Mouse (Mus musculus) thymus, postnatal 25 days (tissue): Measurements from ENCODE around the gene Parp8.
"Not testable (repeated sequence)": the region's sequence is repeated elsewhere in the genome, so short reads cannot be mapped to it uniquely, and the experiment has no call there.

Experiments used
- DNase-seq: peaks from one replicate; pipeline ENCODE4 v3.0.0; 2022

Gene Parp8

DNA sequence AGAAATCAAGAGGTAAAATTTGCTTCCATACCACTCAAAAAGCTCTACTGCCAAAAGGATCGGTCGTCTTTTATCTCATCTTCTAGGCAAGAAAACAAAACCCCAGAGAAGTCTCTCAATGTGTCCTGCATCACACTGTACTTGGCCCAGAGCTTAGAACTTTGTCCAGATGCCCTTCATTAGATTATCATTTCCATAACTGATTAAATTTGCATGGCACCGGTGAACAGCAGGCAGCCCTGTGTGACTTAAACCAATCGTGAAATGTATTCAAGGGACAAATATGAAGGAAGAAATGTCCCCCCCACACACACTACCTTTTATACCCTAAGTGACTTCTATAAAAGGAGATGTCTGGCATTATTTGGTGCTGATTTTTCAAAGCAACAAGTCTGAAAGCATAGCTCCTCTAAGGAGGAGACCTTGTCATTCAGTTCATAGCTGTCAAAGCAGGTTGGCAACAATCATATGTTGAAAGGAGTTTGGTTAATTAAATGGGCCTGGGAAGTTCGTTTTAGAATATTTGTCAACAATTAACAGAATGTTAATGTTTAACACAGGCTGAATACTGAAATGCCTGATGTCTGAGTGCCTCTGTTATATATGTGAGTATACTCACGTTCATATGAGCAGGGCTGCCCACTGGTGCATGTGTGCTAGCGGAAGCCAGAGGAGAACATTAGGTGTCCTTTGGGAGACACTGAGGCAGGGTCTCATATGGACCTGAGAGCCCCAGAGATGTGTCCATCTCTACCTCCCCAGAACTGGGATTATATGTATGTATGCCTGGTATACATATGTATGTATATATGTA lies 66.4 kb downstream of the Parp8 start:
- DNase-seq = no peak

- DNase-seq = no peak
Measured at GRCm38 (mm10) chr13:116957577-116957976, 67.8 kb downstream of the Parp8 start.

DNA sequence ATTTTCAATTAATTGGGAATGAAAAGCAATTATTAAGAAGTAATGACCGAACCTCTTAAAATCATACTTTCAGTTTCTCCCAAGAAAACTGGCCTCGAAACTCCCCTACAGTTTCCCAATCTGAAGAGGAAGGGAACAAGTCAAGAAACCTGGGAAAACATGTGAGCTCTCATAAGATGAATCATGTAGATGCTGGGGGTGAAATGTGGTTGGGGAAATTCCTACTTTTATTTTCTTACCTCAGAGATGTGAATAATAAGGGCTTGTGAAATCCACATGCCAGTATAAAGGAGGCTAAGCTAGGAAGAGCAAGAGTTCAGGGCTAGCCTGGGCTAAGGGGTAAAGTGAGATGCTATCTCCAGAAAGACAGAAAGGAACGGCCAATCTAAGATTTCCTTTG lies 74.0 kb downstream of the Parp8 start:
- DNase-seq = no peak

- no peak for DNase-seq
Measured at GRCm38 (mm10) chr13:116949527-116949926, 75.8 kb downstream of the Parp8 start.

- DNase-seq = no peak
Measured at GRCm38 (mm10) chr13:116949056-116949455, 76.3 kb downstream of the Parp8 start.

DNA sequence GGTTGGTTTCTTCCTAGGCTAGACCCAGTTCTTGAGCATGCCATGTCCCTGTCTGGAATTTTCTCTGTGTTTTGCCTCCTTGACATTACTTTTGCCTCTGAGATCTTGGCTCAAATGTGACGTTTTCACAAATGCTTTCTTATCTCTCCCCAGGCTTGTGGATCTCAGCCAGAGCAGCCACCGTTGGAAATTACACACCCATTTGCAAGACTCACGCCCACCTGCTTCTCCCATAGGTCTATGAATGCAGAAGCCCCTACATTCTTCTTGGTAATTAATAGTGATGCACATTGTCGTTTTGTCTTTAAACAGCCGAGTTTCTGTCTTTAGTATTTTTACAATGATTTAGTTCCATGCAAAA lies 77.1 kb downstream of the Parp8 start:
- DNase-seq = no peak

- DNase-seq = no peak
Measured at GRCm38 (mm10) chr13:116947611-116948298, 77.6 kb downstream of the Parp8 start.

DNA sequence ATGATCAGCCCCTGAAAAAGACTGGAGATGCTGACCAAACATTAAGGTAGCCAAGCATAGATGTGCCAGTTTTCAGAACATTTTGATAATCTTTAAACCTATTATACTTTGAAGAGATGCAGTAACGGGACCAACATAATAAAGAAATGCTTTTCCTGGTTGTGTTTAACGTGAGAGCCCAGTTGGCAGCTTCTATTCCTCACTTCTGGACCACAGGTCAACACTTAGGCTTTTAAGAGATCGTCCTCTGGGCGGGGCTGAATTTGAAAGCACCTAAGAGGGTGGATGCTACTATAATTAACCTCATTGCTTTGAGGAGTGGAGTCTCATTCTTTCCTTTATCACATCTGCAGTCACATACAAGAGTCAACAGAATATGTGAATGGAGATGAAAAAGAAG lies 78.8 kb downstream of the Parp8 start:
- DNase-seq = no peak

GRCm38 (mm10) chr13:116941280-116942015 lies 83.9 kb downstream of the Parp8 start:
- DNase-seq = no peak

DNA sequence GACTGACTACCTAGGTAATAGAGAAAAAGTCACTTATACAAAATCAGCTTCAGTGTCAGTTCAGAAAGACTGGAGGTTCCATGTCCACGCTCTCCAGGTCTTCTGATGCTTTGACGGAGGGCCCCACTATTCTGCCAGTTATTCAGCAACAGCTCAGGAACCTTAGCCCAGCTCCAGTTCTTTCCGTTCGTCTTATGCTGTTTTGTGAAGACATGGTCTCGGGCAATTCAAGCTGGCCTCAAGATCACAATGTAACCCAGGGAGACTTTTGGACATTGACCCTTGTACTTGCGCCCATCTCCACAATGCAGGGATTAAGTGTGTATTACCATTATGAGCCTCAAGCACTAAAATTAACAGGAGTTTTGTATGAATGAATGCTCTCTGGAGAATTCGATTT lies 84.6 kb downstream of the Parp8 start:
- no peak for DNase-seq

DNA sequence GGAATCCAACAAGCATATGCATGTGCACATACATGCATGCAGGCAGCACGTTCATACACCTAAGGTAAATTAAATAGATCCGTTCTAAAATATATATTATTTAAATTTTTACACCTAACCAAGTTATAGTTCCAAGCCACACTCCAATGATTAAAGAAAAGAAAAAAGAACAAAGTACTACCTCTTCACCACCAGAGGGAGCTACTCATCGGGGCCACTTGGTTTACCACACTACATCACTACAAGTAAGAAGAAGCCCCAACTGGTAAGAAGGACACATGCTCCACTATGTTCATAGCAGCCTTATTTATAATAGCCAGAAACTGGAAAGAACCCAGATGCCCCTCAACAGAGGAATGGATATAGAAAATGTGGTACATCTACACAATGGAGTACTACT lies 88.3 kb downstream of the Parp8 start:
- not testable (repeated sequence) for DNase-seq

DNA sequence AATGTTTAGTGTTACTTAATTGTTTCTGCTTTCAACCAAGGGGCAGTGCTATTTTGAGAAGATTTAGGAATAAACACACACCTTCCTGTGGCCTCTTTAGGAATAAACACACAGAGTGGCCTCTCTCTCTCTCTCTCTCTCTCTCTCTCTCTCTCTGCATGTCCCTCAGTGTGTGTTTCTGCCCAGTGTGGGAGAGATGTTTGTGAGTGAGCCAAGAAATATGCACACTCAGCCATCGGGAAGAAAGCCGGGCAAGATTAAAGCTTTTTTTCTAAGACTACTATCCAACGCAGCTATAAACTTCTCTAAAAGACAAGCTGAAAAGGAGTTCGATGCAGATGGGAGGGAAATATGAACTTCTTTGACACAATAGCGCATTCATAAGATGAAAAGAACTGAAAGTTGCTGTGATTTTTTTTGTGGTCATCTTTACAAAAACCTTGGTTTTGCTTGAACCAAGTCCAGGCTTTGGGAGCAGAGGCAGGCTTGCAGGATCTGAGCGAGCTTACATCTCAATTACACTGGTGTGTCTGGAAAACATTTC lies 107.9 kb downstream of the Parp8 start:
- DNase-seq = no peak

DNA sequence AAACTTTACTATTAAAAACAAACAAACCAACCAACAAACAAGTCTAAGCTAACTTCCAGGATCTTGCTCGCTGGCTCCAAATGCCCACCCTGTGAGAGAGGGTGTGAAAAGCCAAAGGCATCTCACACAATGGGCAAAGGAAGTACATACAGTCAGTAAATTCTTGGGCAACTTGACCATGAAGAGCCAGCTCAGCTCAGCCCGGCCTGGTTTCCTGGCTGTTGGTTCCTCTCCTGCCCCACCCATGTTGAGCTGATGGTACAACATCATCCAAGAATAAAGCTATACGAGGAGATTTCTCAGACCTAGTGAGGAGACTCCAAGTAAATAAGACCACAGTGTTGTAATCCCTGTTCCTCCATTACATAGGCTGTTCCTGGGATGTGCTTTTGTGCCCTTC lies 117.1 kb downstream of the Parp8 start:
- DNase-seq = no peak

DNA sequence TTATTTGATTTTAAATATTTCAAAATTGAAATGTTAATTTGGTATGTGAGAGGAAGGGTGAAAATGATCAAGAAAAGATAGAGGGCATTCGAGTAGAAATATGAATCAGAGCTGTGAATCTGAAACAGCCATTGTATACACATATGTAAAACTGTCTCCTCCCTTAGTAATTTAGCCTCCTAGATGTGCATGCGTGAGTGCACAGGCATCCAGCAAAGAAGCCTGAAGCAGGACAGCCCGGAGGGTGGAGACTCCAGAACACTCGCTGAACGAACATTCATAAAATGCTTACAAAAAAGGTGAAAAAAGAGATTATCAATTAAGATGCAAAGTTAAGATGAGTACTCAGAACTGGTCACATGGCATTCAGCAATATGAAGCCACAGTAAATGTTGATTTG lies 121.9 kb downstream of the Parp8 start:
- DNase-seq = no peak

DNA sequence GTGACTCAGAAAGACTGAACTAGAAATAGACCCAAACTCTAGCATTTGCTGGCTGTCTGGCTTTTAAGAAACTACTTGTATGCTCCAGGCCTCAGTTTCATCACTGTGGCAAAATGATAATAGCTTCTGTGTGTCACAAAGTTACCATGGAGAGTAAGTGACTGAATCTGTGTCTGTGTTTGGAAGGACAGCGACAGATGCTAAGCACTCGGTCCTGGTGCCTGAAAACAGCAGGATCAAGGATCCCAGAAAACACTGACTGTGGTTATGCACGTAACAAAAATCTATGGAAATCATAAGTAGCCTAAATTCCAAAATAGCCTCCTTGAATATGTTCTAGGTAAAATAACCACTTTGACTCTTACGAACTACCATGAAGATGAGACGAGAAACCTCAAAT lies 126.9 kb downstream of the Parp8 start:
- no peak for DNase-seq

DNA sequence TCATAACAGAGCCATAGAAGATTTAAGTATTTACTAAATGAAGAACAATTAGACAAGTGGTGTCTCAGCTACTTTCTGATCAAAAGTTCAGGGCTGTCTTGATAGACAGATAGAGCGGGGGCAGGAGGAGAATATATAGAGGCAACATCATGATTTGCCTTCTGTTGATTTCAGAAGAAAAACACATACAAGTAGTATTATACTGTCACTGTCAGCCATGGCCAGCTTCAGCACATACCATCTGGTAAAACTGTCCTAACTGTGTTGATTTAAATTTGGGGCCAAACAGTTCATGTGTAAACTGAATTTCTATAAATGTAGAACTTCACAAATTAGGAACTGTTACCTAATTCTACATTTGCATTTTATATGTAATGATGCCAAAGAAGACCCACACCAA lies 127.6 kb downstream of the Parp8 start:
- DNase-seq = no peak

DNA sequence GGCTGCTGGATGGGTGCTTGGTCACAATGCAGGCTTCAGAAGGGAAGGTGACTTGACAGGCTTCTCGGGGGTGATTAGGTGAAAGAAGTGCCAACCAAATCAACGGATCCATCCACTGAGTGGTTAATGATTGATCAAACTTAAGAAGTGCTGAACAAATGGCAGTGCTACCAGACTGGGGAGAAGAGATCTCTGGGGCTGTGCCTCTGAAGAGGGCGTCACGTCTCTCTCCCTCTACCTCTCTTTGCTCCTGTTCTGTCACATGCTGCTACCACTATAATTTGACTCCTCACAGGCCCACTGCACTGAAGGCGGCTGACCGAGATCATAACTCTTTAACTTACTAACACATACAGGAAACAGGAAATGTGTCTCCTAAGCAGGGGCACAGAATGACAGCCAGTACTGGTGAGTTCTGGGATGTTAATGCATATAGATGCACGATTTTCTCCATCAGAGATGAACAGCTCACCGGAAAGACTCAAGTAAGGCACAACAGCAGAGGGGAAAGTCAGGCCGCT lies 140.9 kb downstream of the Parp8 start:
- no peak for DNase-seq

- no peak for DNase-seq
Measured at GRCm38 (mm10) chr13:116882226-116882625, 143.1 kb downstream of the Parp8 start.

DNA sequence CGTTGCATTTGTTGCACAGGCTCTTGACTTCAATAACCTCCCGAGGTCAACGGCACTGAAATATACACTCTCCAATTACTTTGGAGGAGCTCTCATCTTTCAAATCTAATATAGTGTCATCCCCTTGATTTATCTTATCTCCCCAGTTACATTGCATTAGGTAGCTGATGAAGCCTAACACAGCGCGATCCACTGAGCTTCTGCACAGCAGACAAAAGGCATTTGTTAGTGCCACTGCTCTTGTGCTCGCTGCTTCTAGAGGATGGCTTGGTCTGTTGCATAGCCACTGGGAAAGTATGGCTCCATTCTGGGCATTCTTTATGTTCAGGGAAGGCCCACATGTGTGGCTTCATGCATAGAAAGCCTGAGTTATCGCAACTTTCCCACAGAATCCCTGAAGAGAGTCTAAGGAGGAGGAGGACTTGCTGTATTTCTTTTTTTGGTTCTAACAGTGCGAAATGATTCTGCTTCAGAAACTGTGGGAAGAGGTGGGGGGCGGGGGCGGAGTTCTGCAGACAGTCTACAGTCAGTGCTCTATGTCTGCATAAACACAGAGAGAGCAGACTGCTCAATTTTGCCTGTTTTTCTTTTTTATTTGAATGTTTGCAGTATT lies 145.7 kb downstream of the Parp8 start:
- DNase-seq = no peak

GRCm38 (mm10) chr13:116870221-116870620 lies 155.1 kb downstream of the Parp8 start:
- DNase-seq = no peak

- no peak for DNase-seq
Measured at GRCm38 (mm10) chr13:116843937-116844336, 181.4 kb downstream of the Parp8 start.

- DNase-seq = no peak
Measured at GRCm38 (mm10) chr13:116830984-116831383, 194.4 kb downstream of the Parp8 start.

- no peak for DNase-seq
Measured at GRCm38 (mm10) chr13:116829015-116829414, 196.3 kb downstream of the Parp8 start.
